Mouse (Mus musculus) spleen, adult 2 months (tissue): Measurements from ENCODE around the gene D1Ertd622e.
"Not testable (repeated sequence)": the region's sequence is repeated elsewhere in the genome, so short reads cannot be mapped to it uniquely, and the experiment has no call there.

Source experiments
- CTCF ChIP-seq: fragments of 200-500 bp; IDR thresholded peaks from 2 replicates; pipeline ENCODE4 v1.5.1; 2011; ENCODE audit warnings: mild to moderate bottlenecking, inconsistent platforms; ENCODE audit not compliant: insufficient read depth, insufficient read length, insufficient replicate concordance; ENCODE audit errors: extremely low read depth
- POLR2A ChIP-seq: fragments of 200-500 bp; IDR thresholded peaks from 2 replicates; pipeline ENCODE4 v1.6.1; 2011; ENCODE audit warnings: low read depth, low read length, inconsistent platforms

- not testable (repeated sequence) for TF ChIP-seq CTCF, POLR2A
These were observed 81.2 kb downstream of the D1Ertd622e start for GRCm38 (mm10) chr1:97580680-97581079.
